Mouse (Mus musculus) left cerebral cortex, postnatal 25 days (tissue): ENCODE data around the gene Ddhd1. TPM values are rescaled to one million over a fixed set of nuclear protein-coding genes. Genes with fewer than 3 reads are reported as not detected.

Experiments
- DNase-seq, 2 experiments: peaks; one replicate each; pipeline ENCODE4 v3.0.0; 2022; ENCODE audit warnings: low spot score in 2 of 2, mixed read lengths in 1 of 2
- intact Hi-C: fragments of 180-260 bp; cut with DNase I; formaldehyde crosslinking; loops from one replicate; pipeline ENCODE4 v1.15.1; 2025
- microRNA-seq, 2 experiments: library from miRNA; unstranded; fragments of <30 nt; microRNA quantifications; one replicate each; pipeline ENCODE4 v1.2.0; 2022
- total RNA-seq, 2 experiments: library from RNA; stranded (reverse); gene quantifications; 2 replicates each; pipeline ENCODE4 v1.2.3; 2021

The Ddhd1 gene
- total RNA-seq, 2 experiments from 2014 or later, result 73.4 to 81.3 TPM

DNA sequence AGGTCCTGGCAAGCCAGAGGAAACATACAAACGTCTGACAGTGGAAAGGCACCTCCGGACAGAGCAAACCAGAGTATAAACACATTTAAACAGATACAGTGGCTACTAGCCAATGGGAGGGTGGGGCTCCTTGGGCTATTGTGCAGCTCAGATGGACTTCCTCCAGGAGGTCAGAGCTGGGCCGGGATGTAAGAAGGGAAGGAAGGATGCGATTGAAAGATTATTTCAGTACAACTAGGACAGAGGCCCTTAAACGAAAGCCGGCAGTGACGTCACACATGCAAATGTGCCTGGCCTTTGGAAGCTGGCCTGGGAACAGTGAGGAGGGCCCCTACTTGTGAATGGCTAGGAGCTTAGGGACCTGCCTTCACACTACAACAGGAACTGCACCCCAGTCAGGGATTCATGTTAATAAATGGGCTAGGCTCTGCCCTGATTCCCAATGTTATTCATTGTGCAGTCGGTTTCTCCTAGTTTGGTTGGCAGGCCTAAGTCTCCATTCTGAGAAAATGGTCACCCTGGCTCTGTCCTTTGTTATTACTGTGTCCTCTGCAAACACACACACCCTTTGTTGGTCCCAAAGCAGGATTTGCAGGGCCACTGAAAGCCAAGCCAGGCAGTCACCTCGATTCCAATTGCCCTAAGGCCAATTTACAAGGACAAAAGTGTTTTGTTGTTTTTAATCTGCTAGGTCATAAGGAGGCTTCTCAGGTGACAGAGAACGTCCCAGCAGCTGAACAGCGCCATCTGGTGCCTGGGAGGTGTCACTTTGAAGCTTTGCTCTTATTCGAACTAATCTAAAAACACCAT lies 118.1 kb downstream of the Ddhd1 start:
- DNase-seq, result peak; percentile 46 to 77
- intact Hi-C loops, result loop anchor here (5.0 kb wide), 1 partner anchor 118 kb away; no protein-coding TSS in a partner anchor

Small RNA genes lying within 50 kb of the gene (microRNA-seq; reads per million reads assigned to microRNA genes)
- 1.0 to 1.7 reads per million in 2 experiments for gene Mir5131

Other genes with a start within 250 kb of the Ddhd1 start
- gene Fermt2, start 128.0 kb downstream of the Ddhd1 start, total RNA-seq, result 100 to 1,000 TPM in 1 of 2 experiments, 10 to 100 TPM in 1; 92.3 to 105 TPM